Mouse (Mus musculus): ENCODE data around the gene Chd8.

The Chd8 gene

DNA sequence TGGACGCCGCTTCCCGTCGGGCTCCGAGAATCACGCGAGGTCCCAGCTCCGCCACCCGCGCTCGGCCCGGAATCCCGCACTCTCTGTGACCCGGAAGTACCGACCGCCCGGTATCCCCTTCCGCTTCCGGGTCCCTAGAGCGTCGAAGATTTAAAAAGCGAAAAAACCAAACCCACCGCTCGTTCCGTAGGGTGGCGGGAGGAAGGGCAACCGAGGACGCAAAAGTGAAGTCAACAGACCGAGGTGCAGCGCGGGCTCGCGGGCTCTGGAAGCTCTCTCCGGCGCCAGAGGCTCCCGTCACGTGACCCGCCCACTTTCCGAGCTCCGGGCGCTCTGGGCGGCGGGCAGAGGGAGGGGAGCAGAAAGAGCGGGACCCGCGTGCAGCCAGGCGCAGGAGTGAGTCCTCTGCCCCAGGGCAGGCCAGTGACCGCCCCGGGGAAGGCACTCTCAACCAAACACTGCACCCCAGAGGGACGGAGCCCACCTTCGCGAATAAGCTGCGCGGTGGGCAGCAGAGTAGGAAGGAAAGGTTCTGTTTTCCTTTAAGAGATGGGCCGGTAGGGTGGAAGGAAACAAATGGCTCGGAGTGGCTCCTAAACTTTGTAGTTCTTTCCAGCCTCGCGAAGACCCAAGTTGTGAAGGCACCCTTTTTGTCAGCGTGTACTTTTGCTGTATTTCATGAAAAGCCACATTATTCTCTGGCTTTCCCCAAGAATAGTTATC is 60.3 kb downstream of the Chd8 start, which contains the start of gene Supt16:
TSS of gene Supt16 (minus strand) at position 261 of the 723 bp plus-strand sequence.
- DNase-seq: peak; percentile 82

DNA sequence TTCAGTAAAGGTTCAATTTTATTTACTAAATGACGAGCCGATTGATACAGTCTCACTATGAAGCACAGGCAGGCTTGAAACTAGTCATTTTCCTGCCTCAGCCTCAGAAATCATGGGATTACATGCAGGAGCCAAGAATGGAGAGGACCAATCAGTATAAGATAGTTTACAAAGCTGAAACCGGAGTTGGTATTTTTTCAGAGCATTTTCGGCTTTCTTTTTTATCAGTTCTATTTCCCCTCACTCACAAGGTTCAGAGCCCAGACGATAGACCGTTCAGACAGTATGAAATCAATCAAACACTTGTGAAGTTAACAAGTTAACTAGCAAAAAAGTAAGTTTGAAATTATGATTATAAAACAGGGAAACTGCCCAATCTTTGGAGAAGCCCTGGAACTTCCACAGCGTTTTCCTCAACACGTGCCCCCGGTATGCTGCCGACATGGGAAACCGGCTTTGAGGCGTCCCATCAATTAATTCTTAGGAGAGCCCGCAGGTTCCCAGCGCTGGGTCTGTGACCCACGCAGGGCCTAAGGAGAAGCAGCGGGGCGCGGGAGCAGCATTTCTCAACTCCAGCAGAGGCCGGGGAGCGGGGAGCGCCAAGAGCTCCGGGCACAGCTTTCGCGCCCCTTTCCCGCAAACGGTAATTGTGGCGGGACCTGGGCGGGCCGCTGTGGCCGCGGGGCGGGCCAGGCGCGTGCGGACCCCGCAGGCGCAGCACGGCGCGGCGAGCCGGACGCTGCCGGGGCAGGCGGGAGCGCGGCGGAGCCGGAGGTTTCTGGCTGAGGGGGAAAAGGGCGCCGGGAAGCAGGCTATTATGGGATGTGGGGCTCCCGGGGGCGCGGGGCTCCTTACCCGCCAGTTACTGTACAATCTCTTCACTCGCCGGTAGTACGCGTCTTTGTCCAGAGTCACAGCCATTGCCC is 61.1 kb downstream of the Chd8 start:
- no peak for DNase-seq

DNA sequence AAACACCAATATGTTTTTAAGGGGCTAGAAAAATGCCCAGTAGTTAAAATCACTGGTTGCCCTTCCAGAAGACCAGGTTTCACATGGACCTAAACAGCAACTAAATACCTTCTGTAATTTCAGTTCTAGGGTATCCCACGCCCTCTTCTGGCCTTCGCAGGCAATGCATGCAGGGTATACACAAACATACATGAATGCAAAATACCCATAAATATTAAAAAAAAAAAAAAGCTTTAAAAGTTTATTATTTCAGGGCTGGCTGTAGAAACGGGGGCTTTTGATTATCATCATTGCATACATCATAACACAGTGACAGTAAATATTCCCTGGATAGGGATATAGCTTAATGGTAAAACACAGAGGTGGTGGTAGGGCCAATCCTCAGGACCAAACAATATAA is 61.9 kb downstream of the Chd8 start:
- DNase-seq: peak; percentile 36

GRCm38 (mm10) chr14:52190740-52191359 is 66.7 kb downstream of the Chd8 start:
- peak; percentile 33 for DNase-seq

GRCm38 (mm10) chr14:52189519-52189918 is 68.1 kb downstream of the Chd8 start:
- DNase-seq: no peak

- no peak for DNase-seq
These were observed 68.8 kb downstream of the Chd8 start for GRCm38 (mm10) chr14:52188788-52189187.

DNA sequence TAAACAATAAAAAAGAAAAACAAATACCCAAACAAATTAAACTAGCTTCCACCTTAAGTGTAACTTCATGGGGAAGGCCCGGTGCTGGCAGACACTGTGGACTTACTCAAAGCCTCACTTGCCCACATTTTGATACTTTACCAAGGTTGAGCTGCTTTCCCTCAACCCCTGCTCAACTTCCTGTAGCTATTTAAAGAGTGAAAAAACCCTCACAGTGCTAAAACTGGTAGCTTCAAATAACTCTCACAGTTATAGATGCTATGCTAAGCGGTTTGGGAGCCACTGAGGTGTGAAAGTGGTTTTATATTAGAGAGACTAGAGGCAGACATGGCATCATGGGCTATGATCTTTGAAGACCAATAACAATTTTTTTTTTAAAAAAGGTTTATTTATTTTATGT is 91.0 kb downstream of the Chd8 start:
- DNase-seq: no peak

DNA sequence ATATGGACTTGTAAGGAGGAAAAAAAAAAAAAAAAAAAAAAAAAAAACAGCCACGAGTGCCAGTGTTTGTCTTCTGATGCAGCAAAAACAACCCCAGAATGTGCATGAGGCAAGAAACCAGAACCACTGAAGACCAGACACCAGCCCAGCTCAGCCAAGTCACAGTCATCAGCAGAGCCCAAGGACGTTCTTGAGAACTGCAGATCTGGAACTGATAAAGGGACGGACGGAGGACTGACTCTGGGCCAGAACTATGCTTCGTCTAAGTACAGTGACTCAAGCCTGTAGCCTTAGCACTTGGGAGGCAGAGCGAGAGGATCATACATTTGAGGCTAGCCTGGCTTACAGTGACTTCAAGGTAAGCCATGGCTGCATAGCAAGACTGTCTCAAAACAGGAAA is 96.7 kb downstream of the Chd8 start:
- DNase-seq: no peak

GRCm38 (mm10) chr14:52155008-52155407 is 102.6 kb downstream of the Chd8 start:
- no peak for DNase-seq

GRCm38 (mm10) chr14:52152613-52153012 is 105.0 kb downstream of the Chd8 start:
- DNase-seq: no peak

DNA sequence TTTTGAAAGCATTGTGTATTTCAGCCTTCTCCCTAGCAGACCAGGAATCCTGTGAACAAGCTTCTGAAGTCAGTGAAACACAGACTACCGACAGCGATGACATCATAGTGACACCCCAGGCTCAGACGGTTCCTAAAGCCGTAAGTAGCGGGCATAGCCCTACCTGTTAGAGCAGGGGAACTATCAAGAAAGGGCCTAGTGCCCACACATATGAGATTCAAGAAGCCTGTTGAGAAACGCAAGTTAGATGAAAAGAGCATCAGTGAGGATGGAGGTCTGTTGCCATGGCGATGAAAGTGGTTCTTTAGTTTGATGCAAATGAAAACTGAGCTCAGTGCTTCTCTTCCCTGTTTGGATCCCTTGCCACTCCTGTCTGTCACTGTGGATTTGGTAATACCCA is 105.4 kb downstream of the Chd8 start:
- DNase-seq: no peak

- DNase-seq: no peak
These were observed 107.7 kb downstream of the Chd8 start for GRCm38 (mm10) chr14:52149888-52150287.

Data from cerebellum, adult 8-10 months (tissue).